Mouse (Mus musculus): Measurements from ENCODE around the gene Polr3gl. TPM values are rescaled to one million over a fixed set of nuclear protein-coding genes. Genes with fewer than 3 reads are reported as not detected.

Gene Polr3gl
- polyA plus RNA-seq (2014; fragmentation: Illumina TruSeq; extraction: RNeasy Lipid Tissue Mini Kit (QIAGEN cat#74804); ENCODE audit: low read depth, low replicate concordance), result 42.6 TPM

DNA sequence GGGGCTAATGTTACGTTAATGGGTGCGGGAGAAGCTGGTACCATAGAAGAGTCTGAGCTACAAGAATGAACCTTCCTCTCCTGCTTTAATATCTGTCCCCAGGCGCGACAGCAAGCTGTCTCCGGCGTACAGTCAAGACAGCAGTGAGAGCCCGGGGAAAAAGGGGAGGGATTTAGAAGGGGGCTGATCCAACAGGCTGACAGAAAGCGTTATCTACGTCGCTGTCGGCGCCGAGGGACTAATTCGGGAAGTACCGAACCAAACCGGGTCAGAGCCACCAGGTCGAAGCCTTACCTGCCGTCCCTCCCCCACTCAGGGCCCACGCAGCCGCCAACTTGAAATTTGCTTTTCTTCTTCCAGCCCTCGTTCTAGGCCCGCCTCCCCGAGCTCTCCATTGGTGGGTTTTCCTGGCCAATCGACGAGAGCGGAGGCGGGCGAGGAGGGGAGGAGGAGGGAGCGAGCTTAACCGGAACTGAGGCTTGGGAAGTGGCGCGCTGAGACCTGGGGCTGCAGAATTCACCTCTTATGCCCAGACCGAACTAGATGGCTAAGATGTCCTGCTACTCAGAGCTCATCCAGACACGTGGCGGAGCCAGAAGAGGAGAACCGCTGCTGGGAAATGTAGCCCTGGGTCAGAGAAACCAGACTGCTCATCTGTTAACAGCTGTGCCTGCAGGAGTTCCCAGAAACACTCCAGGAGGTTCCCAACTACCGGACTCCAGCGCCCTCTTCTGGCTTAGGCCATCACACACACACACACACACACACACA lies at the start of gene Polr3gl:
Gene Polr3gl (minus strand): TSS at position 392 of the 771 bp plus-strand sequence.

DNA sequence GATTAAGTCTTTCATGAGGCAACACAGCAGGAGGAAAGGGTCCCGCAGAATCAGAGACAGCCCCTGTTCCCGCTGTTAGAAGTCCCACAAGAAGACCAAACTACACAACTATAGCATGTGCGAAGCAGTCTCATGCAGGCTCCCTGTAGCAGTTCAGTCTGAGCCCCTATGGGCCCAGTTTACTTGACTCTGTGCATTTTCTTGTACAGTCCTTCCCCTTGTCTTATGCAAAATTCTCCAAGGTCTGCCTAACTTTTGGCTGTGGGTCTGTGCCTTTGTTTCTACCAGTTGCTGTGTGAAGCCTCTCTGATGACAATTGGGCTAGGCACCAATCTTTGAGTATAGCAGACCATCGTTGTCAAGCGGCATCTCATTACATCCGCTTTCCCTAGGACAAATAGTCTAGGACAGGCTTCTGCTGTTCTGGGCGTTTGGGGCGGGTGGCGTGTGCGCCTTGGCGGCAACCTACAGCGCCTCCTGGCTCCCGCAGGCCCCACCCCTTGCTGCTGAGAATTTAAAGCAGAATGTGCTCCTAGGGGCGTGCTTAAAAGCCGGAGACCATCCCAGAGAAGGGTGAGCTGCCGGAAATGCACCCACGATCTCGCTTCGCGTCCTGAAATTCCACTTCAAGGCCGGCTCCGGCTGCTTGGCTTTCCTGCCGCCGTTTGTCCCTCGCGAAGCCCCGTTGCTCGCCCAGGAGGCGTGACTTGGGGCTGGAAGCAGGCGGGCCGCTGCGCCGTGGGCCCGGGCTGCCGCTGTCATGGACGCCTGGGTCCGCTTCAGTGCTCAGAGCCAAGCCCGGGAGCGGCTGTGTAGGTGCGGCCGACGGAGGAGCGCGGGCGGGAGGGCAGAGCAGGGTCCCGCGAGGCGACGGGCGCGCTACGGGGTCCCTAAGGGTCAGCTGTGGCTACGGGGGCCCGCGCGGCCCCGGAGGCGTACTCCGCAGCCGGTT lies 41.2 kb upstream of the Polr3gl start, which contains the start of the genes Pex11b and Gm42957:
Gene Pex11b (plus strand): TSS at position 449 of the 952 bp plus-strand sequence.
Gene Gm42957 (plus strand): TSS at position 547 of the 952 bp plus-strand sequence.

DNA sequence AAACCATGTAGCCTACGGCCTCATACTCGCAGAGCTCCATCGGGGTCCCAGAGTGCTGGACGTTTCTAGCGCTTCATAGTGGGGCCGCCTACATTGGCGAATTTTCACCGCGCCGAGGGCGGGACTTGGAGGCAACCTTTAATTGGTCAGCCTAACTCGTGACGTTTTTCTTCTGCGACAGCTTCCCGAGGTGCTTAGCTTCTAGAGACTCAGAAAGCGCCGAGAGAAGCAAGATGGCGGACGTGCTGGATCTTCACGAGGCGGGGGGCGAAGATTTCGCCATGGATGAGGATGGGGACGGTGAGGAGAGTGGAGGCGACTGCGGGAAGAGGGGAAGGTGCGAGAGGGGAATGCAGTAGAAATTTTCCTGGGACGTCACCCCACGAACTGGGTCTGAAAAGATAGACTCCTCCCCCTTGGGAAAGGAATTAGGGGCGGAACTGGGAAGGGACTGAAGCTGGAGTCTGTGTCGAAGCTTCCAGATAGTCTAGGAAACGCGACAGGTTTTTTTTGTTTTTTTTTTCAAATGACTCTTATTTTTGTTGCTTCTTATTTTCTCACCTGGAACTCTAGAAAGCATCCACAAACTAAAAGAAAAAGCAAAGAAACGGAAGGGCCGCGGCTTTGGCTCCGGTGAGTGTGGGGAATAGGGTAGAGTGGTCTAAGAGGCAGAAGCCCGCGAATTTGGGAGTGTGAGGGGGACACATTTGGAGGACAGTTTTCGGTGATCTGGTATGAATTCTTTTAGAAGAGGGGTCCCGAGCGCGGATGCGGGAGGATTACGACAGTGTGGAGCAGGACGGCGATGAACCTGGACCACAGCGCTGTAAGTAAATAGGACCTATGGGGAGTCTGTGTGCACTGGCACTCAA lies 36.0 kb upstream of the Polr3gl start, which contains the start of gene Rbm8a:
Gene Rbm8a (plus strand): TSS at position 205 of the 872 bp plus-strand sequence.

DNA sequence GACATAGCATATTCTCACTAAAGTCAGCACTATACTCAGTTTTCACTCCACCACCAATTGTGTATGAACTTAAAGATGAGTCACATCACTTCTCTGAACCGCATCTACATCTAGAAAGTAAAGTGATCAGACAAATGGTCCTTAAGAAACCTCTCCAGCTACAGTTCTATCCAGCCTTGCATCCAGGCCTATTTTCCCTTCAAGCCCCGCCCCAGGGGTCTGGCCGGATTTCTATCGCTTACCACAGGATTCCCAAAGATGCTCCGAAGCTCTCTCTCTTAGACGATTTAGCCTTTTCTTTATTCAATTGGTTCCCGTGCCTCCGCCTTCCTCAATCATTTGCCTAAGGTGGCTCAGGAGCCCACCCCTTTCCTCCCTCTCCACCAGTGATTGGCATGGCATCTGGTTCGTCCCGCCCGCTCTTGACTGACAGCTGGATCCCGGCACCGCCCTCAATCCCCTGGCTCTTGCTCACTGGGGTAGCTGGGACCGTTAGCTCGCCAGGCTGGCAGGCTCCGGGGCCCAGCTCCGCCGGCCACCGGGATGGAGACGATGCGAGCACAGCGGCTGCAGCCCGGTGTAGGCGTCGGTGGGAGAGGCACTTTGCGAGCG lies 6.8 kb upstream of the Polr3gl start, which contains the start of gene Lix1l:
Gene Lix1l (plus strand): TSS at position 511 of the 612 bp plus-strand sequence.

DNA sequence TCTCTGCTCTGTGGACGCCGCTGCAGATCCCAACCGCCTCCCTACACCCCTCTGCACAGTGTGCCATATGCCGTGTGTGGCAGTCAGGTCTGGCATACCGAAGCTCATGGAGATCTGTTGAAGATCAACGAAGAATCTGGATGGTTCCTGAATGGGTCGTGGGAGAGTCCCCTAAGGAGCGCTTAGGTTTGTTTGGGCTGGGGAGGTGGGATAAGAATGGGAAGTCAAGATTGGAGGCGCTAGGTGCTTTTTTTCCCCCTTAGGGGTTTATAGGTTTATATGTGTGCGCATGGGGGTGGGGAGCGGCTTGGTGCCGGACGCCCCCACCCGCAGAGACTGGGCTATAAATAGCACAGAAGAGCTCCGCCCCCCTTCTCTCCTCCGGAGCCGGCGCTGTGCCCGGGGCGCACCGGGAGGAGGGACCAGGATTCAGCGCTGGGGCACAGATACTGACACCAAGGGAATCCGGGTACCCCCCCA lies 2.3 kb upstream of the Polr3gl start, which contains the start of gene Ankrd34a:
Gene Ankrd34a (plus strand): TSS at position 409 of the 480 bp plus-strand sequence.

DNA sequence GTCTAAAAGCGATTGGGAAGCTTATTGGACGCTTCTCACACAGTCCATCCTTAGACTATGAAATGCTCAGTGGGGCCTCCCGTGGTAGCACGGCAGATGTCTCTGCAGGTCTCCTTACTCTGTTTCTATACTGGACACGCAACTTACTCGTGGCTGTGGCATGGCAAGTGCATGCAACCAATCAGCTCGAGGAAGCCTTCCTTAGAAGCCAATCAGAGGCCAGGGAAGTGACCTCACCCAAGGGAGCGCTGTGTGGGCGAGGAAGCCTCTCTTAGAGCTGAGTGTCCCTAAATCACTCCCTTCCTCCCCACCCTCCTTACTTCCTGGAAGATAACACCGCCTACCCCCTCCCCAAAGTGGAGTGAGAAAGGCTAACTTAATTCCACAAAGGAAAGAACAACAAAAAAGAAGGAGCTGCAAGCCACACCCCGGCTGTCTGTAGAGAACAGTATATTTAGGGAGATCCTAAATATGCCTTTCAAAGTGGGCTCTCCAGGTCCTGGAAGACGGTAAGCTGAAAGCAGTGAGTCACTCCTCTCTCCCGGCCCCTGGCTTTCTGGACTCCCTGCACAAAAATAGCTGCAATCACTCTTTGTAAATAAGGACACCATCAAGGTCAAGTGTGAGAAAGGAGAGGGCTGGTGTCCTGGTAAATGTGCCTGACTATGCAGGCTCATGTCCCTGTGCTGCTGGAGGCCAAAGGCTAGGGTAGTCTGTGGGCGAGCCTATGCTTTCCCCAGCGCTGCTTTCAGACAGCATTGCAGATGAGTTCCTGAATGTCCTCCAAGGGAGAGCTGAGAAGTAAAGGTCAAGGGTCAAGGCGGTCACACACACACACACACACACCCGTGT lies 17.1 kb downstream of the Polr3gl start, which contains the start of gene Gm16253:
Gene Gm16253 (plus strand): TSS at position 295 of the 852 bp plus-strand sequence.

DNA sequence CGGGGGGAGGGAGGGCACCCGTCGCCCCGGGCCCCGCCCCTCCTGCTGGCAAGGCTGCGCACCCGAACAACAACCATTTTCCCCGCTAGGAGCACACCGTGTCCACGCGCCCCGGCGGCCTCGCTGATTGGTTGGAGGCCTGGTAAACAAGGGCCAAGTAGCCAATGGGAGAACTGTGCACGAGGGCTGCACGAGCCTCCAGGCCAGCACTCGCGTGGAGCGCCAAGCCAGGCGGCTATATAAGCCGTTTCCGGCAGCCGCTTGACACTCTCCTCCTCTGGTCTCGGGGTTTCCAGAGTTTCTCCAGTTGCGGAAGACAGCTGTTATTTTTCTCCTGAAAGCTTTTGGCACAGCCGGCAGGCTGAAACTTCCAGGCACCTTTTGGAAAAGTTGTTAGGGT lies 36.3 kb downstream of the Polr3gl start, which contains the start of gene Txnip:
Gene Txnip (plus strand): TSS at position 264 of the 400 bp plus-strand sequence.

Other genes with a start within 250 kb of the Polr3gl start
- 3.0 TPM for gene BC107364, start 141.9 kb downstream of the Polr3gl start, polyA plus RNA-seq (2014; fragmentation: Illumina TruSeq; extraction: RNeasy Lipid Tissue Mini Kit (QIAGEN cat#74804); ENCODE audit: low read depth, low replicate concordance)
- 5.7 TPM for gene Hfe2, start 69.0 kb downstream of the Polr3gl start, polyA plus RNA-seq (2014; fragmentation: Illumina TruSeq; extraction: RNeasy Lipid Tissue Mini Kit (QIAGEN cat#74804); ENCODE audit: low read depth, low replicate concordance)
- 45.4 TPM for gene Txnip, start 36.2 kb downstream of the Polr3gl start, polyA plus RNA-seq (2014; fragmentation: Illumina TruSeq; extraction: RNeasy Lipid Tissue Mini Kit (QIAGEN cat#74804); ENCODE audit: low read depth, low replicate concordance)
- not detected for gene Gm16253, start 17.2 kb downstream of the Polr3gl start, polyA plus RNA-seq (2014; fragmentation: Illumina TruSeq; extraction: RNeasy Lipid Tissue Mini Kit (QIAGEN cat#74804); ENCODE audit: low read depth, low replicate concordance)
- gene Ankrd34a, start 2.5 kb upstream of the Polr3gl start, polyA plus RNA-seq (2014; fragmentation: Illumina TruSeq; extraction: RNeasy Lipid Tissue Mini Kit (QIAGEN cat#74804); ENCODE audit: low read depth, low replicate concordance), result not detected
- 10.0 TPM for gene Lix1l, start 7.0 kb upstream of the Polr3gl start, polyA plus RNA-seq (2014; fragmentation: Illumina TruSeq; extraction: RNeasy Lipid Tissue Mini Kit (QIAGEN cat#74804); ENCODE audit: low read depth, low replicate concordance)
- gene Rbm8a, start 35.8 kb upstream of the Polr3gl start, polyA plus RNA-seq (2014; fragmentation: Illumina TruSeq; extraction: RNeasy Lipid Tissue Mini Kit (QIAGEN cat#74804); ENCODE audit: low read depth, low replicate concordance), result 20.2 TPM
- 22.0 TPM for gene Pex11b, start 41.2 kb upstream of the Polr3gl start, polyA plus RNA-seq (2014; fragmentation: Illumina TruSeq; extraction: RNeasy Lipid Tissue Mini Kit (QIAGEN cat#74804); ENCODE audit: low read depth, low replicate concordance)
- gene Gm42957, start 41.3 kb upstream of the Polr3gl start, polyA plus RNA-seq (2014; fragmentation: Illumina TruSeq; extraction: RNeasy Lipid Tissue Mini Kit (QIAGEN cat#74804); ENCODE audit: low read depth, low replicate concordance), result not detected
- gene Itga10, start 51.4 kb upstream of the Polr3gl start, polyA plus RNA-seq (2014; fragmentation: Illumina TruSeq; extraction: RNeasy Lipid Tissue Mini Kit (QIAGEN cat#74804); ENCODE audit: low read depth, low replicate concordance), result 0.17 TPM
- gene Ankrd35, start 76.0 kb upstream of the Polr3gl start, polyA plus RNA-seq (2014; fragmentation: Illumina TruSeq; extraction: RNeasy Lipid Tissue Mini Kit (QIAGEN cat#74804); ENCODE audit: low read depth, low replicate concordance), result 0.17 TPM
- 1.3 TPM for gene Pias3, start 102.2 kb upstream of the Polr3gl start, polyA plus RNA-seq (2014; fragmentation: Illumina TruSeq; extraction: RNeasy Lipid Tissue Mini Kit (QIAGEN cat#74804); ENCODE audit: low read depth, low replicate concordance)
- gene Nudt17, start 114.4 kb upstream of the Polr3gl start, polyA plus RNA-seq (2014; fragmentation: Illumina TruSeq; extraction: RNeasy Lipid Tissue Mini Kit (QIAGEN cat#74804); ENCODE audit: low read depth, low replicate concordance), result 0.10 TPM
- 29.0 TPM for gene Polr3c, start 133.4 kb upstream of the Polr3gl start, polyA plus RNA-seq (2014; fragmentation: Illumina TruSeq; extraction: RNeasy Lipid Tissue Mini Kit (QIAGEN cat#74804); ENCODE audit: low read depth, low replicate concordance)
- gene Rnf115, start 133.5 kb upstream of the Polr3gl start, polyA plus RNA-seq (2014; fragmentation: Illumina TruSeq; extraction: RNeasy Lipid Tissue Mini Kit (QIAGEN cat#74804); ENCODE audit: low read depth, low replicate concordance), result 36.1 TPM
- 152 TPM for gene Pdzk1, start 235.1 kb upstream of the Polr3gl start, polyA plus RNA-seq (2014; fragmentation: Illumina TruSeq; extraction: RNeasy Lipid Tissue Mini Kit (QIAGEN cat#74804); ENCODE audit: low read depth, low replicate concordance)
- gene Cd160, start 235.2 kb upstream of the Polr3gl start, polyA plus RNA-seq (2014; fragmentation: Illumina TruSeq; extraction: RNeasy Lipid Tissue Mini Kit (QIAGEN cat#74804); ENCODE audit: low read depth, low replicate concordance), result not detected